10 mouse cellular contexts compared by ENCODE assay signal in genomic region chr5:114922366-114922731, GRCm38 (mm10). TPM values are rescaled to one million over a fixed set of nuclear protein-coding genes. Genes with fewer than 3 reads are reported as not detected.
DNase-seq lines count a peak whose midpoint lies in the region; ATAC-seq and TF ChIP-seq lines count a peak whose summit lies in the region.
"Had no signal": no experiment of that assay in that cellular context is flagged by ENCODE, and none has a peak within 500 bp of the region (broad histone marks: within the 10 kb centered on the region; RNA-seq: fewer than 3 reads in every experiment).

No protein-coding gene starts in this region.

- ATAC-seq in forebrain, embryonic 11.5 days (replicated peaks; ENCODE audit: low FRiP score), result 0 out of 2 replicates have a peak, but pooled peaks have one; percentile 65
- no peak for ATAC-seq in forebrain, embryonic 13.5 days
- ATAC-seq in lung, postnatal 0 days, result 0 out of 2 replicates have a peak, but pooled peaks have one; percentile 32
- peak; percentile 46 for ATAC-seq in intestine, embryonic 16.5 days
- peak; percentile 59; the same call in 1 of the 2 replicates for ATAC-seq in stomach, embryonic 16.5 days (ENCODE audit: insufficient read depth, low FRiP score)
- ATAC-seq in CD4-positive, CD25-positive, alpha-beta regulatory T cell, adult 4 months, result no peak

- no peak for TF ChIP-seq CTCF in lung, postnatal 0 days (IDR thresholded peaks at IDR 0.05)

- H3K36me3 ChIP-seq in forebrain, embryonic 11.5 days (ENCODE audit: control insufficient read depth, insufficient read depth, low read length), result no peaks in the 10 kb centered on the region
- no peaks in the 10 kb centered on the region for H3K36me3 ChIP-seq in forebrain, embryonic 13.5 days (ENCODE audit: poor library complexity, severe bottlenecking)
- H3K36me3 ChIP-seq in lung, postnatal 0 days (ENCODE audit: insufficient read depth, low read length), result no peaks in the 10 kb centered on the region
- no peaks in the 10 kb centered on the region for H3K36me3 ChIP-seq in intestine, embryonic 16.5 days (ENCODE audit: control insufficient read depth, insufficient read depth, low read length)
- H3K36me3 ChIP-seq in stomach, embryonic 16.5 days (ENCODE audit: control insufficient read depth, insufficient read depth, low read length), result no peaks in the 10 kb centered on the region
- H3K36me3 ChIP-seq: forebrain, embryonic 10.5 days had no signal

- H3K4me2 ChIP-seq in forebrain, embryonic 11.5 days (ENCODE audit: low read depth, low read length, severe bottlenecking), result no peak overlapping the region
- no peak overlapping the region for H3K4me2 ChIP-seq in forebrain, embryonic 13.5 days
- H3K4me2 ChIP-seq in lung, postnatal 0 days (replicated peaks; ENCODE audit: low read depth, low read length), result 0 out of 2 replicates have a peak overlapping the region, but pooled peaks have one; percentile 23
- 0 out of 2 replicates have a peak overlapping the region, but pooled peaks have one; percentile 1 for H3K4me2 ChIP-seq in intestine, embryonic 16.5 days (ENCODE audit: low read depth, low read length)
- no peak overlapping the region for H3K4me2 ChIP-seq in stomach, embryonic 16.5 days (ENCODE audit: low read depth, low read length)

- H3K27ac ChIP-seq in forebrain, embryonic 11.5 days (ENCODE audit: low read depth, low read length), result no peak overlapping the region
- no peak overlapping the region for H3K27ac ChIP-seq in forebrain, embryonic 13.5 days
- no peak overlapping the region for H3K27ac ChIP-seq in lung, postnatal 0 days (ENCODE audit: low read length)
- H3K27ac ChIP-seq in intestine, embryonic 16.5 days (ENCODE audit: low read length), result peak overlapping the region; percentile 74
- peak overlapping the region; percentile 8; the same call in 1 of the 2 replicates for H3K27ac ChIP-seq in stomach, embryonic 16.5 days (ENCODE audit: low read length)
- H3K27ac ChIP-seq: forebrain, embryonic 10.5 days had no signal

- H3K4me3 ChIP-seq in forebrain, embryonic 11.5 days (ENCODE audit: low read depth, low read length), result no peak overlapping the region
- no peak overlapping the region for H3K4me3 ChIP-seq in forebrain, embryonic 13.5 days
- H3K4me3 ChIP-seq in lung, postnatal 0 days (ENCODE audit: low read depth, low read length), result no peak overlapping the region
- H3K4me3 ChIP-seq in intestine, embryonic 16.5 days (ENCODE audit: low read length), result no peak overlapping the region
- H3K4me3 ChIP-seq in stomach, embryonic 16.5 days (replicated peaks; ENCODE audit: low read length), result no peak overlapping the region
- H3K4me3 ChIP-seq: forebrain, embryonic 10.5 days had no signal

- H3K9me3 ChIP-seq in forebrain, embryonic 11.5 days (ENCODE audit: control insufficient read depth, low read length), result no peaks in the 10 kb centered on the region
- no peaks in the 10 kb centered on the region for H3K9me3 ChIP-seq in forebrain, embryonic 13.5 days (replicated peaks)
- H3K9me3 ChIP-seq in lung, postnatal 0 days (ENCODE audit: low read length), result no peaks in the 10 kb centered on the region; the same call in 1 of the 2 replicates
- 0 out of 2 replicates have a peak, but pooled peaks cover 4% of the 10 kb centered on the region for H3K9me3 ChIP-seq in intestine, embryonic 16.5 days (ENCODE audit: control insufficient read depth, low read length)
- no peaks in the 10 kb centered on the region for H3K9me3 ChIP-seq in stomach, embryonic 16.5 days (replicated peaks; ENCODE audit: control insufficient read depth, low read length)
- H3K9me3 ChIP-seq: forebrain, embryonic 10.5 days had no signal

- no peak for DNase-seq in forebrain, embryonic 11.5 days (ENCODE audit: low spot score)
- DNase-seq in lung, postnatal 0 days (ENCODE audit: low spot score), result no peak
- DNase-seq in lung, postnatal 4 days, result no peak
- DNase-seq in testis, postnatal 10 days (ENCODE audit: low spot score), result no peak
- DNase-seq: cerebellum, adult 9-10 months had no signal

- no peak for TF ChIP-seq EP300 in lung, postnatal 0 days (IDR thresholded peaks at IDR 0.05)

- no peaks in the 10 kb centered on the region for H3K4me1 ChIP-seq in forebrain, embryonic 11.5 days (replicated peaks; ENCODE audit: control insufficient read depth, insufficient read depth, low read length)
- peaks cover 7% of the 10 kb centered on the region for H3K4me1 ChIP-seq in forebrain, embryonic 13.5 days
- H3K4me1 ChIP-seq in lung, postnatal 0 days (ENCODE audit: insufficient read depth, low read depth, low read length), result no peaks in the 10 kb centered on the region
- H3K4me1 ChIP-seq in intestine, embryonic 16.5 days (ENCODE audit: control insufficient read depth, insufficient read depth, low read length), result peaks cover 12% of the 10 kb centered on the region
- H3K4me1 ChIP-seq in stomach, embryonic 16.5 days (ENCODE audit: control insufficient read depth, insufficient read depth, low read length), result 0 out of 2 replicates have a peak, but pooled peaks cover 4% of the 10 kb centered on the region

- no peaks in the 10 kb centered on the region for H3K27me3 ChIP-seq in forebrain, embryonic 11.5 days (ENCODE audit: control insufficient read depth, insufficient read depth, low read length)
- no peaks in the 10 kb centered on the region for H3K27me3 ChIP-seq in forebrain, embryonic 13.5 days
- H3K27me3 ChIP-seq in lung, postnatal 0 days (replicated peaks; ENCODE audit: insufficient read depth, low read length), result no peaks in the 10 kb centered on the region
- no peaks in the 10 kb centered on the region for H3K27me3 ChIP-seq in intestine, embryonic 16.5 days (replicated peaks; ENCODE audit: control insufficient read depth, insufficient read depth, low read length)
- H3K27me3 ChIP-seq in stomach, embryonic 16.5 days (ENCODE audit: control insufficient read depth, insufficient read depth, low read length), result no peaks in the 10 kb centered on the region

- H3K9ac ChIP-seq in forebrain, embryonic 11.5 days (ENCODE audit: low read length), result no peak overlapping the region
- H3K9ac ChIP-seq in forebrain, embryonic 13.5 days, result no peak overlapping the region
- no peak overlapping the region for H3K9ac ChIP-seq in lung, postnatal 0 days (replicated peaks; ENCODE audit: low read depth)
- peak overlapping the region; percentile 50; the same call in 1 of the 2 replicates for H3K9ac ChIP-seq in intestine, embryonic 16.5 days (ENCODE audit: low read depth, low read length)
- no peak overlapping the region for H3K9ac ChIP-seq in stomach, embryonic 16.5 days (ENCODE audit: low read length)

- 70% methylated on average over 10 of the region's 10 CpGs for WGBS in forebrain, embryonic 11.5 days
- WGBS in forebrain, embryonic 13.5 days, result 64% methylated on average over 10 of the region's 10 CpGs
- 60% methylated on average over 10 of the region's 10 CpGs for WGBS in lung, postnatal 0 days
- 61% methylated on average over 10 of the region's 10 CpGs for WGBS in intestine, embryonic 16.5 days
- WGBS in stomach, embryonic 16.5 days, result 59% methylated on average over 10 of the region's 10 CpGs

RNA-seq across cellular contexts. Expression of gene Oasl1, which starts 0.7 kb away (rescaled TPM):
- 0.20 TPM in 1 of 2 replicates, not detected in the other for polyA plus RNA-seq in forebrain, embryonic 11.5 days (2014; fragmentation: Nextera tagmentation; extraction: Ambion mirVana)
- 0.15 and 0.28 TPM in 2 replicates for polyA plus RNA-seq in forebrain, embryonic 13.5 days (2015; fragmentation: Nextera tagmentation; extraction: Ambion mirVana)
- 0.92 and 1.8 TPM in 2 replicates for polyA plus RNA-seq in lung, postnatal 0 days (2015; fragmentation: Nextera tagmentation; extraction: Ambion mirVana)
- 1.3 and 2.1 TPM in 2 replicates for polyA plus RNA-seq in intestine, embryonic 16.5 days (2015; fragmentation: Nextera tagmentation; extraction: Ambion mirVana)
- 1.3 and 2.1 TPM in 2 replicates for polyA plus RNA-seq in stomach, embryonic 16.5 days (2015; fragmentation: Nextera tagmentation; extraction: Ambion mirVana)
- 1 to 10 TPM; 5.8 to 9.1 TPM for polyA plus RNA-seq in CD4-positive, CD25-positive, alpha-beta regulatory T cell, adult 4 months (2017; shearing (Covaris generic))
- polyA plus RNA-seq: forebrain, embryonic 10.5 days had no signal

RNA-seq across cellular contexts. Expression of gene 2210016L21Rik, which starts 19.6 kb away (rescaled TPM):
- polyA plus RNA-seq in forebrain, embryonic 11.5 days (2014; fragmentation: Nextera tagmentation; extraction: Ambion mirVana), result 49.8 and 51.5 TPM in 2 replicates
- polyA plus RNA-seq in forebrain, embryonic 13.5 days (2015; fragmentation: Nextera tagmentation; extraction: Ambion mirVana), result 77.5 and 85.3 TPM in 2 replicates
- polyA plus RNA-seq in lung, postnatal 0 days (2015; fragmentation: Nextera tagmentation; extraction: Ambion mirVana), result 41.0 and 41.4 TPM in 2 replicates
- 49.1 and 53.3 TPM in 2 replicates for polyA plus RNA-seq in intestine, embryonic 16.5 days (2015; fragmentation: Nextera tagmentation; extraction: Ambion mirVana)
- 45.6 and 53.5 TPM in 2 replicates for polyA plus RNA-seq in stomach, embryonic 16.5 days (2015; fragmentation: Nextera tagmentation; extraction: Ambion mirVana)
- polyA plus RNA-seq in CD4-positive, CD25-positive, alpha-beta regulatory T cell, adult 4 months (2017; shearing (Covaris generic)), result 10 to 100 TPM; 34.5 to 46.3 TPM

RNA-seq across cellular contexts. Expression of gene Oasl2, which starts 25.6 kb away (rescaled TPM):
- 1.4 and 1.5 TPM in 2 replicates for polyA plus RNA-seq in forebrain, embryonic 11.5 days (2014; fragmentation: Nextera tagmentation; extraction: Ambion mirVana)
- polyA plus RNA-seq in forebrain, embryonic 13.5 days (2015; fragmentation: Nextera tagmentation; extraction: Ambion mirVana), result 1.5 and 2.0 TPM in 2 replicates
- polyA plus RNA-seq in lung, postnatal 0 days (2015; fragmentation: Nextera tagmentation; extraction: Ambion mirVana), result 15.7 and 17.3 TPM in 2 replicates
- 6.0 and 7.4 TPM in 2 replicates for polyA plus RNA-seq in intestine, embryonic 16.5 days (2015; fragmentation: Nextera tagmentation; extraction: Ambion mirVana)
- 7.8 and 8.1 TPM in 2 replicates for polyA plus RNA-seq in stomach, embryonic 16.5 days (2015; fragmentation: Nextera tagmentation; extraction: Ambion mirVana)
- polyA plus RNA-seq in CD4-positive, CD25-positive, alpha-beta regulatory T cell, adult 4 months (2017; shearing (Covaris generic)), result 10 to 100 TPM; 19.0 to 21.2 TPM

RNA-seq across cellular contexts. Expression of gene Hnf1a, which starts 48.5 kb away (rescaled TPM):
- not detected in 2 replicates for polyA plus RNA-seq in forebrain, embryonic 11.5 days (2014; fragmentation: Nextera tagmentation; extraction: Ambion mirVana)
- 0.05 and 0.06 TPM in 2 replicates for polyA plus RNA-seq in forebrain, embryonic 13.5 days (2015; fragmentation: Nextera tagmentation; extraction: Ambion mirVana)
- not detected in 2 replicates for polyA plus RNA-seq in lung, postnatal 0 days (2015; fragmentation: Nextera tagmentation; extraction: Ambion mirVana)
- 16.1 and 21.7 TPM in 2 replicates for polyA plus RNA-seq in intestine, embryonic 16.5 days (2015; fragmentation: Nextera tagmentation; extraction: Ambion mirVana)
- 8.7 and 9.8 TPM in 2 replicates for polyA plus RNA-seq in stomach, embryonic 16.5 days (2015; fragmentation: Nextera tagmentation; extraction: Ambion mirVana)
- under 1 TPM in 1 of 2 experiments, not detected in 1; 0.09 TPM for polyA plus RNA-seq in CD4-positive, CD25-positive, alpha-beta regulatory T cell, adult 4 months (2017; shearing (Covaris generic))
- polyA plus RNA-seq: forebrain, embryonic 10.5 days had no signal

Comparison
In these comparisons a context has a peak if more than half of its experiments do, and no peak if none do; other contexts are left out.
1. ATAC-seq: peak in forebrain, embryonic 11.5 days (single experiment), lung, postnatal 0 days (single experiment), intestine, embryonic 16.5 days (single experiment) and stomach, embryonic 16.5 days (single experiment); none in forebrain, embryonic 13.5 days (single experiment) and CD4-positive, CD25-positive, alpha-beta regulatory T cell, adult 4 months (single experiment).
2. H3K27ac ChIP-seq: peak in intestine, embryonic 16.5 days (single experiment) and stomach, embryonic 16.5 days (single experiment); none in forebrain, embryonic 11.5 days (single experiment), forebrain, embryonic 13.5 days (single experiment) and lung, postnatal 0 days (single experiment).
3. H3K4me2 ChIP-seq: peak in lung, postnatal 0 days (single experiment) and intestine, embryonic 16.5 days (single experiment); none in forebrain, embryonic 11.5 days (single experiment), forebrain, embryonic 13.5 days (single experiment) and stomach, embryonic 16.5 days (single experiment).